In genomic region chr16:93797841-93798492, GRCm38 (mm10) we compare ENCODE assay signal across 14 mouse cellular contexts. TPM values are rescaled to one million over a fixed set of nuclear protein-coding genes. Genes with fewer than 3 reads are reported as not detected.
DNase-seq lines count a peak whose midpoint lies in the region; TF ChIP-seq lines count a peak whose summit lies in the region.
"Had no signal": no experiment of that assay in that cellular context is flagged by ENCODE, and none has a peak within 500 bp of the region (broad histone marks: within the 10 kb centered on the region; RNA-seq: fewer than 3 reads in every experiment).

No protein-coding gene starts in this region.

- H3K27me3 ChIP-seq in cerebellum, adult 2 months (ENCODE audit: control insufficient read depth, insufficient read depth, low read length): no peaks in the 10 kb centered on the region
- H3K27me3 ChIP-seq: embryonic facial prominence, embryonic 12.5 days; liver, embryonic 15.5 days; midbrain, embryonic 13.5 days had no signal

- peak; percentile 30 to 38 for DNase-seq in cerebellum, adult 2 months
- no peak for DNase-seq in cerebellum, adult 11 months
- DNase-seq in left cerebral cortex, postnatal 36 days (ENCODE audit: low spot score in 2 of 2): peak; percentile 52 to 56
- DNase-seq in left cerebral cortex, postnatal 10 days (ENCODE audit: extremely low spot score in 1 of 2, low spot score in 2 of 2): no peak
- peak; percentile 43 to 56 for DNase-seq in right cerebral cortex, adult 2 months (ENCODE audit: low spot score in 2 of 2)
- DNase-seq in right cerebral cortex, postnatal 14 days: no peak
- peak; percentile 24 for DNase-seq in yolk sac, embryonic 10.5 days (ENCODE audit: low spot score)
- no peak for DNase-seq in MN1 (ENCODE audit: low spot score)
- DNase-seq: adrenal gland, postnatal 10 days; heart, adult 11 months; thymus, postnatal 14 days had no signal

- no peak for TF ChIP-seq CTCF in cerebellum, adult 2 months (IDR thresholded peaks at IDR 0.05; ENCODE audit: borderline replicate concordance, insufficient read depth, low read depth, low read length)

- TF ChIP-seq POLR2A in cerebellum, adult 2 months (IDR thresholded peaks at IDR 0.05; ENCODE audit: borderline replicate concordance, insufficient read depth, low read length): no peak

- peaks cover 31% of the 10 kb centered on the region for H3K4me1 ChIP-seq in cerebellum, adult 2 months (ENCODE audit: control insufficient read depth, insufficient read depth, low read length)
- H3K4me1 ChIP-seq: midbrain, embryonic 13.5 days had no signal

- no peak overlapping the region for H3K4me3 ChIP-seq in cerebellum, adult 2 months (replicated peaks; ENCODE audit: insufficient read depth, low read depth, low read length)
- H3K4me3 ChIP-seq: embryonic facial prominence, embryonic 12.5 days; liver, embryonic 15.5 days; midbrain, embryonic 13.5 days had no signal

- peak overlapping the region; percentile 53 for H3K27ac ChIP-seq in cerebellum, adult 2 months (ENCODE audit: insufficient read depth, low read length)
- H3K27ac ChIP-seq: embryonic facial prominence, embryonic 12.5 days; liver, embryonic 15.5 days; midbrain, embryonic 13.5 days had no signal

- 47% methylated on average over 11 of the region's 11 CpGs for WGBS in cerebellum, adult 2 months

- intact Hi-C loops in left cerebral cortex, postnatal 36 days (cut with DNase I): no loop called here
- intact Hi-C loops in left cerebral cortex, postnatal 10 days (cut with DNase I): no loop called here

RNA-seq across cellular contexts. Expression of gene Morc3, which starts 34.0 kb away (rescaled TPM):
- polyA plus RNA-seq in cerebellum, adult 2 months (2012; rRNA removed): 25.1 and 25.8 TPM in 2 replicates
- 10 to 100 TPM; 21.6 to 33.0 TPM for total RNA-seq in left cerebral cortex, postnatal 36 days (2021)
- total RNA-seq in left cerebral cortex, postnatal 10 days (2021): 10 to 100 TPM; 26.8 to 35.6 TPM

Comparison
In these comparisons a context has a peak if more than half of its experiments do, and no peak if none do; other contexts are left out.
1. DNase-seq: peak in cerebellum, adult 2 months (2 of 2), left cerebral cortex, postnatal 36 days (2 of 2), right cerebral cortex, adult 2 months (2 of 2) and yolk sac, embryonic 10.5 days (single experiment); none in cerebellum, adult 11 months (single experiment), left cerebral cortex, postnatal 10 days (0 of 2), right cerebral cortex, postnatal 14 days (single experiment) and MN1 (single experiment).